Mouse (Mus musculus): ENCODE data around the gene Kcnh1. TPM values are rescaled to one million over a fixed set of nuclear protein-coding genes. Genes with fewer than 3 reads are reported as not detected.

Gene Kcnh1
- total and polyA plus RNA-seq, 3 experiments = not detected

DNA sequence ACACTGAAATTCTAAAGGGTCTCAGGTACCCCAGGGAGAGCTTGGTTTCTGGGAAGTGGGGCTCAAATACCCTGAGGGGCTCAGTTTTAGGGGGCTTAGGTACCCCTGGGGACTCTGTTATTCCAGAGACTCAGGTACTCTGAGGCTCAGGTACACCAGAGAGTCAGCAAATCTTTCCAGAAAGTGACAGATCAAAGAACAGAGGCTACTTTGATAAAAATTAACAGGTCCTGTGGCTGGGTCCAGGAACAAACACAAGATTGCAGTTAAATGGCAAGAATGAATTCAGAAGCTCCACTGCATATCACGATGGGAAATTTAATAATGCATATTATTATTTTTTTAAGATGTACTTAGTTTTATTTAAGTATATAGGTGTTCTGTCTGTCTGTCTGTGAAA lies 368.8 kb downstream of the Kcnh1 start:
- in situ Hi-C loops (cut with MboI; ENCODE audit: low pct_ligation_motif_present, low pct_unique_long_range_greater_than_20kb, low sequenced_read_pairs) = no loop called here
- Histone ChIP-seq H3K4me1 (ENCODE audit: control insufficient read depth in 1 of 2, insufficient read depth in 2 of 2) (peaks cover 0 to 7% of the 10 kb centered on the region in 2 experiments; a peak in 1 of 4 replicates), H3K4me2 (ENCODE audit: insufficient read depth, low read depth, poor library complexity, severe bottlenecking) (no peak overlapping the region), H3K4me3 (replicated peaks in 1 of 3; ENCODE audit: low read depth in 2 of 3, low read length in 2 of 3, poor library complexity in 1 of 3) (no peak overlapping the region), H3K27me3 (replicated peaks) (peaks cover 33% of the 10 kb centered on the region), H3K79me2 (replicated peaks; ENCODE audit: control insufficient read depth, extremely low read depth, insufficient read depth, poor library complexity, severe bottlenecking) (no peaks in the 10 kb centered on the region), H3K27ac (ENCODE audit: insufficient read depth, low read depth) (no peak overlapping the region), H3K9me3 (replicated peaks; ENCODE audit: low read length) (no peaks in the 10 kb centered on the region), H3K9ac (ENCODE audit: insufficient read depth, low read depth) (no peak overlapping the region), H3K36me3 (replicated peaks in 1 of 2; ENCODE audit: control insufficient read depth in 1 of 2, insufficient read depth in 1 of 2, low read length in 1 of 2) (no peaks in the 10 kb centered on the region)
- no peak for DNase-seq (ENCODE audit: extremely low read depth)
- TF ChIP-seq PAX5 (IDR thresholded peaks at IDR 0.05; ENCODE audit: low read length) (no peak), MYC (IDR thresholded peaks at IDR 0.05; ENCODE audit: low read depth, low read length) (no peak), CTCF (conservative IDR thresholded peaks at IDR 0.05 in 1 of 2, IDR thresholded peaks at IDR 0.05 in 1 of 2; ENCODE audit: low read depth in 2 of 2, low read length in 2 of 2) (no peak), CHD1 (IDR thresholded peaks at IDR 0.05; ENCODE audit: low read depth, low read length) (no peak), ZKSCAN1 (IDR thresholded peaks at IDR 0.05; ENCODE audit: borderline replicate concordance, low read depth, low read length) (no peak), IRF4 (IDR thresholded peaks at IDR 0.05; ENCODE audit: low read depth, low read length) (no peak), ETS1 (conservative IDR thresholded peaks at IDR 0.05; ENCODE audit: low read depth, low read length) (no peak), USF1 (IDR thresholded peaks at IDR 0.05; ENCODE audit: low read depth, low read length) (no peak), SIN3A (IDR thresholded peaks at IDR 0.05; ENCODE audit: low read length) (no peak), JUN (IDR thresholded peaks at IDR 0.05; ENCODE audit: insufficient read depth, low read depth, low read length) (no peak), TBP (conservative IDR thresholded peaks at IDR 0.05; ENCODE audit: low read depth, low read length) (no peak), MAZ (IDR thresholded peaks at IDR 0.05; ENCODE audit: low read depth, low read length) (no peak), MEF2A (IDR thresholded peaks at IDR 0.05; ENCODE audit: borderline replicate concordance, low read depth, low read length) (no peak), CHD2 (IDR thresholded peaks at IDR 0.05; ENCODE audit: low read length) (no peak), NRF1 (IDR thresholded peaks at IDR 0.05; ENCODE audit: low read depth, low read length) (no peak), USF2 (conservative IDR thresholded peaks at IDR 0.05; ENCODE audit: low read depth, low read length) (no peak)
- dilution Hi-C loops (cut with MboI; ENCODE audit: extremely low pct_ligation_motif_present, extremely low pct_unique_long_range_greater_than_20kb, low sequenced_read_pairs) = no loop called here

Other genes with a start within 250 kb of the Kcnh1 start
- gene Rd3, start 213.4 kb upstream of the Kcnh1 start, total RNA-seq (2012; rRNA removed) = 0.25 and 0.29 TPM in 2 replicates
- 0.47 and 0.58 TPM in 2 replicates for gene Rd3, start 213.4 kb upstream of the Kcnh1 start, total RNA-seq (2014; rRNA removed)
- 0.44 and 0.55 TPM in 2 replicates for gene Rd3, start 213.4 kb upstream of the Kcnh1 start, polyA plus RNA-seq (2012; ENCODE audit: insufficient read length, low read depth)
- gene Traf5, start 98.2 kb upstream of the Kcnh1 start, total RNA-seq (2012; rRNA removed) = 30.5 and 38.7 TPM in 2 replicates
- 16.9 and 21.3 TPM in 2 replicates for gene Traf5, start 98.2 kb upstream of the Kcnh1 start, total RNA-seq (2014; rRNA removed)
- 32.3 and 42.8 TPM in 2 replicates for gene Traf5, start 98.2 kb upstream of the Kcnh1 start, polyA plus RNA-seq (2012; ENCODE audit: insufficient read length, low read depth)
- gene Rcor3, start 52.7 kb upstream of the Kcnh1 start, total RNA-seq (2012; rRNA removed) = 2.5 and 3.1 TPM in 2 replicates
- gene Rcor3, start 52.7 kb upstream of the Kcnh1 start, total RNA-seq (2014; rRNA removed) = 1.5 and 1.6 TPM in 2 replicates
- gene Rcor3, start 52.7 kb upstream of the Kcnh1 start, polyA plus RNA-seq (2012; ENCODE audit: insufficient read length, low read depth) = 3.9 and 4.4 TPM in 2 replicates

Data from CH12.LX (cell line).